Mouse (Mus musculus): ENCODE data around the gene Rab11a. TPM values are rescaled to one million over a fixed set of nuclear protein-coding genes. Genes with fewer than 3 reads are reported as not detected.
"Not testable (repeated sequence)": the region's sequence is repeated elsewhere in the genome, so short reads cannot be mapped to it uniquely, and the experiment has no call there.

Gene Rab11a
- total RNA-seq, 2 experiments from 2014 or later: 218 to 232 TPM

DNA sequence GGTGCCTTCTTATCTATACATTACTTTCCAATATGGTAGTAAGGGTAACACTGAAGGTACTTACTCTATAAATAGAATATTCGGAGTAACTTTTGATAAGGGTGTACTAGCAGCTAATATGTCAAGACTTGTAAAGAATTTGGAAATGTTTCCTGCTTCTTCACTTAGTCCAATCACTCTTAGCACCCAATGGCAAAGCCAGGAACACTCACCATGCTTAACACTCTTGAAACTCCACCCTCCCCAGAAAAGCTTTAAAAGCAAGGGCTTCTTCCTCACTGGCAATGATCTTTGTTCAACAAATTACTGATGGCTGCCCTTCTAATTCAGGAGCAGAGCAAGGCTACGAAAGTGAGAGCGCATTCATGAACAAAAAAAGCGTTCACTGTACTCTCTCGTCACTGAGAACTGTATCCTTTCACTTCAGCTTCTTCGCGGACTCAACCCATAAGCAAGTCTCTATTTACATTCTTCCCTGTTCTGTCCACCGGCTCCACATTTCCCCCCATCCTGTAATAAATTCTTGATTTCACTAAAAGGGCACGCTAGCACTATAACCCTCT is 1.4 kb downstream of the Rab11a start:
- no peak for TF ChIP-seq CTCF (conservative IDR thresholded peaks at IDR 0.05)
- H3K4me3 ChIP-seq: peak overlapping the region; percentile 90
- DNase-seq (ENCODE audit: low spot score in 2 of 2): no peak
- peak overlapping the region; percentile 99 for H3K27ac ChIP-seq

DNA sequence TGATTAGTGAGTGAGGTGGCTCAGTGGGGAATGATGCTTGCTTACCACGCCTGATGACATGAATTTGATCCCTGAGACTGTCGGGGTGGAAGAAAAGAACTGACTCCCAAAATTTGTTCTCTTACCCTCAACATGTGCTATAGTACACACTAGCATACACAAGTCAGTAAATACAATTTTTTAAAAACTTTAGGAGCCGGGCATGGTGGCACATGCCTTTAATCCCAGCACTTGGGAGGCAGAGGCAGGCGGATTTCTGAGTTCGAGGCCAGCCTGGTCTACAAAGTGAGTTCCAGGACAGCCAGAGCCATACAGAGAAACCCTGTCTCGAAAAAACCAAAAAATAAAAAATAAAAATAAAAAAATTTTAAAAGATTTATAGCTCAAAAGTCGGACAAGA is 2.6 kb downstream of the Rab11a start:
- not testable (repeated sequence) for H3K27ac ChIP-seq; H3K4me3 ChIP-seq; DNase-seq (ENCODE audit: low spot score in 2 of 2)

DNA sequence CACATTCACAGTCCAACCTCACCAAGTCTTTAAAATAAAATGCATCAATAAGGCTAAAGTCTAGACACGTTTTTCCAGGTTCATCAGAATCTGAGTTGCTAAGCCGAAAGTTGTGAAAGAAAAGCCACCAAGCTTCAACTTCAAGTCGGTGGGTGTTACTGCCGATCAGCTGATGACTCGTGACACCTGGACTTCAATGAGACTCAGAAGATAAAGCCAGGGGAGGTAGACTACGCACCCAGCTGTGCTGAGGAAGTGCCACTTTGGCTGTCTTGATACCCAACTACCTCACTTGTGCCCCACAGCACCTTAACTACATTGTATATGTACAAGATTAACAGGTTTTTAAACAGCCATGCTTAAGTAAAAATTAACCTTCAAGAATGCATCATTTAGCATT is 3.4 kb downstream of the Rab11a start:
- Histone ChIP-seq H3K27ac (no peak overlapping the region), H3K4me3 (no peak overlapping the region)
- no peak for TF ChIP-seq CTCF (conservative IDR thresholded peaks at IDR 0.05)
- DNase-seq (ENCODE audit: low spot score in 2 of 2): no peak

DNA sequence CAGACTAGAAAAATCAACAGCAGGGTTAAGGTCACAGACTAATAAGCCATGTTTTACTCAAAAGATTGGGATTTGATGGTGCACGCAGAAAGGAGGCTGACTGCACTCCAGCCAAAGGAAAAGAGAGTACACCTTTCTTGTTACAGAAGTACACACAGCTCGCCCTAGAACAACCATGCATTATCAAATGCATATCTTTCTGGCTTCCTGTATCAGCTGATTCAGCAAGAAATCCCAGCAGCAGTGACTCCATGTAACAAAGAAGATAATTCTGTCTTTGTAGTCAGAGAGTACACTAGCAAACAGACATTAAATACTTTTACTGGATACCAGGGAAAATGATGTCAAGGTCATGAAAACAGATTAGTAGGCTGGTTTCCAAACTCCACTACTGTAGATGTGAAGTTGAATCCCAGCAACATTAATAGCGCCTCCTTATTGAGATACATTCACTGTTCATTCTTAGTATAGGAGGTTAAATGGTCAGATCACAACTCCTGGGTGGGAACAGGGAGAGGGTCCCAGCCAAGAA is 6.5 kb downstream of the Rab11a start:
- no peak overlapping the region for H3K27ac ChIP-seq
- no peak for TF ChIP-seq CTCF (conservative IDR thresholded peaks at IDR 0.05)
- H3K4me3 ChIP-seq: no peak overlapping the region
- no peak for DNase-seq (ENCODE audit: low spot score in 2 of 2)

DNA sequence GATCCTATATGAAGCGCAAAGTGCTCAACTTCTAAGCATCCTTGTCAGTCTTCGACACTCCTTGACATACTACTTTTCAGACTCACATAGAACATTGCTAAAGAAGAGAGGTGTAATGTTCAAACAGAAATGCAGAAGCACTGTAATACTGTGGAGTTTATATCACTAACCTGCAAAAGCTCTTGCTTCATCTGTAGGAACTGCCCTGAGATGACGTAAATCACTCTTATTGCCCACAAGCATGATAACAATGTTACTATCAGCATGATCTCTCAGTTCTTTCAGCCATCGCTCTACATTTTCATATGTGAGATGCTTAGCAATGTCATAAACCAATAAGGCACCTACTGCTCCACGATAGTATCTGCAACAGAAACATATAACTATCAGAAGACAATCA is 11.1 kb downstream of the Rab11a start:
- no peak for DNase-seq (ENCODE audit: low spot score in 2 of 2)
- no peak overlapping the region for H3K4me3 ChIP-seq
- no peak overlapping the region for H3K27ac ChIP-seq
- no peak for TF ChIP-seq CTCF (conservative IDR thresholded peaks at IDR 0.05)

DNA sequence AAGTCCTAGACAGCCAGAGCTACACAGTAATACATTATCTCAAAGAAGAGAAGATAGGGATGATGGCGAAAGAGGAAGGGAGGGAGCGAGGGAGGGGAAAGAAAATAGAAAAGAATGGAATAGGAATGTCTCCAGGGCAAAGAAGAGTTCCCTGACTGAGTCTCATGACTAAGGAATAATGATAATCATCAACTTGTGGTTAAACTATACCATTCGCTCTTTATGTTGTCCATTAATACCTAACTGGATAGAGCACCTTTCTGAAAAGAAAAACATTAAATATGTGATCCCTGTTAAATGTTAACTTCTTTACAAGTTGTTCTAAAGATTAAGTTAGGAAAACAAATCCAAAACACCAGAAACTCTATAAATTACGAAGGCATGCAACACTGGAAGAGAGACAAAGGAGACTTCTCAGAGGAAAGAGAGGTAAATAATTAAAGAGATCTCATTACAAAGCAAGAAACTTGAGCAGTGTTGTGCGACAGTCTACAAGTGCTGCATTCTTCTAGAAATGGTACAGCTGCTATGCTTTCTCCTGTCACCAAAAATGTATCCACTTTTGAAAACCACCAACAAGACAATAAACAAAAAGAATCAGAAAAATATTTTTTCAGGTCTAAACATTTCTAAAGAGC is 17.9 kb downstream of the Rab11a start:
- no peak for TF ChIP-seq CTCF (conservative IDR thresholded peaks at IDR 0.05)

DNA sequence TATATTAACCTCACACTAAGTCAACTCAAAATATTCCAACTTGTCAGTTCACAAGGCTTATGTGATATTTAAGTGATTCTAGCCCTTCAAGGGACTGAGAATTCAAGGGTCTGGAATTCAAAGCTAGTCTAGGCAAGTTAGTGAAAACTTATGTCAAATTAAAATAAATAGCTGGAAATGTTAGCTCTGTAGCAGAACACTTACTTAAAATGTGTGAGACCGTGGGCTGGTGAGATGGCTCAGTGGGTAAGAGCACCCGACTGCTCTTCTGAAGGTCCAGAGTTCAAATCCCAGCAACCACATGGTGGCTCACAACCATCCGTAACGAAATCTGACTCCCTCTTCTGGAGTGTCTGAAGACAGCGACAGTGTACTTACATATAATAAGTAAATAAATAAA is 27.3 kb downstream of the Rab11a start:
- not testable (repeated sequence) for H3K4me3 ChIP-seq; H3K27ac ChIP-seq; DNase-seq (ENCODE audit: low spot score in 2 of 2)

More for the DNA sequence above, 17.9 kb downstream of the Rab11a start:
- Histone ChIP-seq H3K4me3 (no peak overlapping the region), H3K27ac (no peak overlapping the region)
- DNase-seq (ENCODE audit: low spot score in 2 of 2): no peak

DNA sequence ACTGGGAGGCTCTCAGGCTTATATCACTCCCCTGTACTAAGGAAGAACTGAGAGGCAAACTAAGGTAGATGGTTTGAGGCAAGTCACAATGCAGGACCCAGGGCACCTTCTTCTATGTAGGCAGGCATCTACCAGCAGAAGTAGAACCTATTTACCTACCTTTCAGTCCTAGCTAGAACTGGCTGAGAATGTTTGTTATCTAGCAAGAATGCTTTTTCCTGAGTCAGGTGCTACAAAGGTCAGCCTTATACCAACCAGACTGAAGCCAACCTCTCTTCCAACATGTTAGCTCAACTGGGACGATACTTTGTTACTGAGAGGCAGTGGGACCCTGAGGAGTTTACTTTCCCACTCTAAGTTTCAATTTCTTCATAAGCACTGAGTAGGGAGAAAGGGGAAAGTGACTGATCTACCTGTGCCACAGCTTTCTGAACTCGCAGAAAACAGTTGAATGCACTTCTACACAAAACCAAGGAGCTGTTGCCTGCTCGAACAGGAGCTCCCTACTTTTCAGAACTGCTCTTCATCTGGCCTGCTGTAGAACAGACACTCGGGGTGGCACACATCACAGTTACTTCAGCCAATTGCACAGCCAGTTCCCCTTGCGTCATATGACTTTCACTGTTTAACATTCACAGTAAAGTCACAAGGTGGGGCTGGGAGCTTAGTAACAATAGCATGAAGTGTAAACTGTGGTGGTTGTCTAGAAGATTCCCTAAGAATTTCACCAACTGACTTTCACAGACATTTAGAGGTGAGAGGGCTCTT is 33.3 kb downstream of the Rab11a start:
- no peak for TF ChIP-seq CTCF (conservative IDR thresholded peaks at IDR 0.05)
- Histone ChIP-seq H3K27ac (peak overlapping the region; percentile 59; the same call in 1 of the 2 replicates), H3K4me3 (no peak overlapping the region)
- DNase-seq (ENCODE audit: low spot score in 2 of 2): no peak

DNA sequence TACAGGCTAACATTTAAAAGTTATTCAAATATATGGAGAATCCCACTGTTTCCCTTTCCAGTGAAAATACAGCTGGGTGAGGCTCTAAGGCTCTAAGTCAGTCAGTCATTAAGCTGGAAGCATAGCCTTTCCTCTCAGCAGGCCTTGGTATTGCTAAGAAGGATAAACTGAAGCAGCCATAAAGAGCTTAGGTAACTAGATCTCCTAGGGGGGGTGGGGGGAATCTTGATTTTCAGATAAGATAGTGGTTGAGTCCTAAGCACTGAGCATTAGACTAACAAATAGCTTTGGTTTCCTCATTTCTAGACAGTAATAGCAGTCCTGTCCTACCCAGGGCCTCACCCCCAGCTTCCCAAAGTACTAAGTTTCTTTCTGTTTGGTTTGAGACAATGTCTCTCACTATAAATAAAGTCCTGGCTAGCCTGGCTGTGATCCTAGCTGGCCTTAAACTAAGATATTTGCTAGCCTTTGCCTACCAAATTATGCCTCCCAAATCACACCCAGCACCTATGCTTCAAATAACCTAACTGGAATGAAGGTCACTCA is 34.1 kb downstream of the Rab11a start:
- DNase-seq (ENCODE audit: low spot score in 2 of 2): no peak
- TF ChIP-seq CTCF (conservative IDR thresholded peaks at IDR 0.05): no peak
- H3K4me3 ChIP-seq: no peak overlapping the region
- peak overlapping the region; percentile 59 for H3K27ac ChIP-seq

DNA sequence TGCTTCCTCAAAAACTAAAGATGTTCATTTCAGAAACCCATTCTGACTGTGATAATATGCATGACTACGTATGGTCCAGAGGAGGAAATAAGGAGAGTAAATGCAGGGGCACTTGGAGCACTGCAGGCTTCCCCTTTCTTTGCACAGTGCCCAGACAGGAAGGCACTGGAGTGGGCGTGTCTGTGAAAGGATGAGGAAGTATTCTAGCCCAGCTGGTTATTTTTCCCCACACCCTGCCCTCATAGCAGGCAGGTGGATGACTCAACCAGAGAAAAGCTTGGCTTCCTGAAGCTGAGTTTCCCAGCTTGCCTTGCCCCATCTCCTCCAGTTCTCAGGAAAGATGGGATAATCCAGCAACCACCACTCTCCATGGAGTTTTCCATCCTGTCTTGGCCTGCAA is 34.6 kb downstream of the Rab11a start:
- peak; percentile 24 to 27 for DNase-seq (ENCODE audit: low spot score in 2 of 2)
- H3K27ac ChIP-seq: peak overlapping the region; percentile 59

DNA sequence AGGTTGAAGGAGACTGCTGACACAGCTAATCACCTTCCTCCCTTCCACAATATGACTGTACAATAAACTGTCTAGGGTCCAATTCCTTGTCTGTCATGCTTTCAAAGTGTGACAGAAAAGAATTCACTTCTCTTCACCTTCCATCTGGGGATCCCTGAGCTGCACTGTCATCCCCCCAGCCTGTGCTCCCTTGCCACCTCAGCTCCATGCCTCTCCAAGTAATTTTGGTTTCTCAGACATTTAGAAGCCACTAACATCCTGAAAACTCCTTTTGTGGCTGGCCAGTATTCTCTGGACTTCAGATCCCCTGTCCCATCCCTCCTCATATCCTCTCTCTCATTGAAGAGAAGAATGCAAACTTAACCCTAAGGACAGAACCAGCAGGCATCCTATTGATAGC is 35.2 kb downstream of the Rab11a start:
- no peak for DNase-seq (ENCODE audit: low spot score in 2 of 2)
- peak overlapping the region; percentile 59 for H3K27ac ChIP-seq

More for the DNA sequence above, 34.6 kb downstream of the Rab11a start:
- H3K4me3 ChIP-seq: no peak overlapping the region
- TF ChIP-seq CTCF (conservative IDR thresholded peaks at IDR 0.05): no peak

DNA sequence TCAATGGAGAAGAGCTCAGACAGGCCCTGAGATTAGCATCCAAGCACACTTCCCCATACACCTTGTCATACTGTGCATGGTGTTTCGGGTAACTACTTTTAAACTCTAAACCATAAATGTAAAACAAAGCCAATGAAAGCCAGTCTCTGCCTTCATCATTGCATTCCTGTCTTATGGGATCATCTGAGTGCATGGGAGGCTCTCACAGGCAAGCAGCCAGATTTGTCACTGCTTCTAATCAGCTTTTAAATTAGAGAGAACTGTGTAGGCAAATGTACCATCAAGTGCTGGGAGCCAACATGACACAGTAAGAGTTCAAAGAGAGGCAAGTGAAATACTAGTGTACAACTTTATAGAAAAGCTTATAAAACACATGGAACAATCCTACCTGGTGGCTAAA is 35.9 kb downstream of the Rab11a start:
- DNase-seq (ENCODE audit: low spot score in 2 of 2): peak; percentile 61 to 67
- Histone ChIP-seq H3K4me3 (no peak overlapping the region), H3K27ac (peak overlapping the region; percentile 59; the same call in 1 of the 2 replicates)
- TF ChIP-seq CTCF (conservative IDR thresholded peaks at IDR 0.05): no peak

More for the DNA sequence above, 35.2 kb downstream of the Rab11a start:
- no peak overlapping the region for H3K4me3 ChIP-seq
- TF ChIP-seq CTCF (conservative IDR thresholded peaks at IDR 0.05): no peak

Data from layer of hippocampus, adult 2 months (tissue).